Mouse (Mus musculus) erythroblast, embryonic 14.5 days (primary cell): ENCODE data around the gene Vamp1. TPM values are rescaled to one million over a fixed set of nuclear protein-coding genes. Genes with fewer than 3 reads are reported as not detected.

ENCODE experiments used
- H3K27me3 ChIP-seq: 2 replicates; pipeline ENCODE4 v1.6.1; 2012; ENCODE audit warnings: inconsistent platforms; ENCODE audit not compliant: control insufficient read depth
- H3K36me3 ChIP-seq: 2 replicates; pipeline ENCODE4 v1.6.1; 2012; ENCODE audit warnings: mild to moderate bottlenecking, inconsistent platforms; ENCODE audit not compliant: control insufficient read depth
- H3K4me1 ChIP-seq: 2 replicates; pipeline ENCODE4 v1.6.1; 2012; ENCODE audit warnings: inconsistent platforms; ENCODE audit not compliant: control insufficient read depth
- H3K4me3 ChIP-seq: replicated peaks from 2 replicates; pipeline ENCODE3; 2012; ENCODE audit warnings: moderate library complexity, mild to moderate bottlenecking, inconsistent platforms
- H3K9me3 ChIP-seq: 2 replicates; pipeline ENCODE4 v1.6.1; 2012; ENCODE audit warnings: low read length, inconsistent platforms, mixed read lengths; ENCODE audit not compliant: control insufficient read depth
- GATA1 ChIP-seq: IDR thresholded peaks from 2 replicates; pipeline ENCODE4 v1.6.1; 2012; ENCODE audit warnings: low read length, inconsistent platforms, mixed read lengths
- TAL1 ChIP-seq: IDR thresholded peaks from 3 replicates; pipeline ENCODE4 v1.6.1; 2012; ENCODE audit warnings: low read length, inconsistent platforms, mixed read lengths
- polyA plus RNA-seq: library from polyadenylated mRNA; stranded (reverse); fragments of >175 nt; gene quantifications from 2 replicates; pipeline ENCODE4 v1.2.3, GENCODE M21; 2012

Gene Vamp1
- polyA plus RNA-seq, 1 experiment: 0.14 TPM

GRCm38 (mm10) chr6:125236341-125236740 lies 21.0 kb downstream of the Vamp1 start:
- no peaks in the 10 kb centered on the region for H3K36me3 ChIP-seq
- no peaks in the 10 kb centered on the region for H3K27me3 ChIP-seq
- H3K4me3 ChIP-seq: no peak overlapping the region
- H3K9me3 ChIP-seq: no peaks in the 10 kb centered on the region
- TF ChIP-seq TAL1 (no peak), GATA1 (no peak)
- peaks cover 21% of the 10 kb centered on the region for H3K4me1 ChIP-seq

GRCm38 (mm10) chr6:125236782-125237181 lies 21.4 kb downstream of the Vamp1 start, which contains the start of gene Cd27:
Gene Cd27 (minus strand): TSS chr6:125237010.
- H3K27me3 ChIP-seq: no peaks in the 10 kb centered on the region
- no peak within 1 kb of the TSS for H3K4me3 ChIP-seq
- TF ChIP-seq TAL1 (no peak), GATA1 (no peak)
- H3K4me1 ChIP-seq: peaks cover 17% of the 10 kb centered on the region
- no peaks in the 10 kb centered on the region for H3K36me3 ChIP-seq
- H3K9me3 ChIP-seq: no peaks in the 10 kb centered on the region

GRCm38 (mm10) chr6:125237421-125237820 lies 22.1 kb downstream of the Vamp1 start:
- TF ChIP-seq GATA1: no peak
- no peak for TF ChIP-seq TAL1
- Histone ChIP-seq H3K4me3 (no peak overlapping the region), H3K27me3 (no peaks in the 10 kb centered on the region), H3K36me3 (no peaks in the 10 kb centered on the region), H3K4me1 (peaks cover 11% of the 10 kb centered on the region), H3K9me3 (no peaks in the 10 kb centered on the region)

DNA sequence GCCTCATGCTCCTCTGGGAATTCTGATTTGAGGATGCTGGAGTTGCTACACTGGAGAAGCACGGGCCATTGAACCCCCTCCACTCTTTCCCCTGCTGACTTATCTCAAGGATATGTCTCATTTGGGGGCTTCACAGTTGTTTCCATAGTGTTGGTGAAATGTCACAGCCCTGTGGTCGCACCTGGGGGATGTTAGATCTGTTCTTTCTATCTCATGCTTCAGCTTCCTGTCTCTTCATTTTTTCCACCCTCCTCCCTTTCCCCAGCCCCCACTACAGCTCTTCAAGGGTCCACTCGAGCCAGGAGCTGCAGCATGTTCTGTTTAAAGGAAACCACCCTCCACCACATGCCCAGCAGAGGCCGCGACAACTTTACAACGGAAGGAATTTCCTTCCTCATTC lies 23.0 kb downstream of the Vamp1 start:
- no peak for TF ChIP-seq TAL1
- TF ChIP-seq GATA1: no peak
- Histone ChIP-seq H3K27me3 (no peaks in the 10 kb centered on the region), H3K9me3 (no peaks in the 10 kb centered on the region), H3K4me3 (no peak overlapping the region), H3K36me3 (no peaks in the 10 kb centered on the region), H3K4me1 (peaks cover 2% of the 10 kb centered on the region; the same call in 1 of the 2 replicates)

DNA sequence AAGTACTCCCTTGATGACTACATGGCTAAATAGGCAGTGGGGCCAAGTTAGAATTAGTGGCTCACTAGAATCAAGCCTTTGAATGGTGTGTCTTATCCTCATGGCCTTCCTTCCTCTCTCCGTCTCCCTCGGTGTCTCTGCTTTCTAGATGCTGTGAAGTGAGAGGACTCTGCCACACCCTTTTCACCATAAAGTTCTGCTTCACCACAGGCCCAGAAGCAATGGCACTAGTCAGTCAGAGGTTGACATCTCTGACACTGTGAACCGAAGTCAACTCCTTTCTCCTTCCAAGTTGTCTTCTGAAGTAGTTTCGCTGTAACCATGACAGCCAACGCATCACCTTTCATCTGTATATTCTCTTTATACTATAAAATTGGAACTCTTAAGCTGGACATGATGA lies 24.2 kb downstream of the Vamp1 start:
- Histone ChIP-seq H3K4me3 (no peak overlapping the region), H3K27me3 (no peaks in the 10 kb centered on the region), H3K4me1 (no peaks in the 10 kb centered on the region), H3K36me3 (no peaks in the 10 kb centered on the region), H3K9me3 (no peaks in the 10 kb centered on the region)
- no peak for TF ChIP-seq TAL1
- TF ChIP-seq GATA1: no peak

GRCm38 (mm10) chr6:125240617-125241016 lies 25.3 kb downstream of the Vamp1 start:
- Histone ChIP-seq H3K36me3 (no peaks in the 10 kb centered on the region), H3K4me1 (no peaks in the 10 kb centered on the region), H3K27me3 (no peaks in the 10 kb centered on the region), H3K4me3 (no peak overlapping the region), H3K9me3 (no peaks in the 10 kb centered on the region)
- TF ChIP-seq GATA1 (no peak), TAL1 (no peak)

DNA sequence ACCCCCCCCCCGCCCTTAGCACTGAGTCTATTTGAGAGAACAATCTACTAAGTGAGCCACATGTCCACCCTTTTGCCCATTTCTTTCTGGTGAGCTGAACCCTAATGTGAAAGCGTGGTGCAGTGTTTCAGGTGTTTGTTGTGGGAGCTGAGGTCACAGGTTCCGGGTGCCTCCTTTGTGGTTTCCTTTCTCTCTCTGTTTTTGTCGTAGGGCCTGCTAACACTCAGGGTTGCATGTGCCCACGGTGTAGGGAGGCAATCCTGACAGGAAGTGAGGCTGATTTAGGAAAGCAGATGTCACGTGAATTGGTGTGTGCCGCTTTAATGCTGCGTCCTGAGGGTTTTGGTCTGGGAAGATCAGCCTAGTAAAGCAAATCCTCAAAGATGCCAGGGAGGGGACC lies 26.2 kb downstream of the Vamp1 start:
- TF ChIP-seq GATA1 (no peak), TAL1 (no peak)
- Histone ChIP-seq H3K27me3 (no peaks in the 10 kb centered on the region), H3K4me1 (no peaks in the 10 kb centered on the region), H3K9me3 (no peaks in the 10 kb centered on the region), H3K36me3 (no peaks in the 10 kb centered on the region), H3K4me3 (no peak overlapping the region)

GRCm38 (mm10) chr6:125244551-125244950 lies 29.2 kb downstream of the Vamp1 start:
- Histone ChIP-seq H3K9me3 (no peaks in the 10 kb centered on the region), H3K4me3 (no peak overlapping the region), H3K36me3 (no peaks in the 10 kb centered on the region), H3K27me3 (no peaks in the 10 kb centered on the region), H3K4me1 (no peaks in the 10 kb centered on the region)
- no peak for TF ChIP-seq GATA1
- no peak for TF ChIP-seq TAL1

DNA sequence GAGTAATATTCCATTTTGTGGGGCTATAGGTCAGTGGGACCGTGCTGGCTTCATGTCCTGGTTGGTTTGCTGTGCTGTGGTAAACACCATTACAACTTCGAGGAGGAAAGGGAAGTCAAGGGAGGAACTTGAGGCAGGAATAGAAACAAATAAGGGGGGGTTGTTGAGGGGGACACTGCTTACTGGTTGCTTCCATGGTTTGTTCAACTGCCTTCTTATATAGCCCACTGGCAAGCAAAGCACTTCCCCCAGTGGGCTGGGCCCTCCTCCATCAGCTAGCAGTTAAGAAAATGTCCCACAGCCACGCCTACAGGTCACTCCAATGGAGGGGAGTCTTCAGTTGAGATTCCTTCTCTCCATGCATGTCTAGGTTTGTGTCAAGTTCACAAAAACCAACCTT lies 36.9 kb downstream of the Vamp1 start:
- no peak overlapping the region for H3K4me3 ChIP-seq
- TF ChIP-seq GATA1: no peak
- TF ChIP-seq TAL1: no peak
- H3K9me3 ChIP-seq: no peaks in the 10 kb centered on the region
- H3K27me3 ChIP-seq: no peaks in the 10 kb centered on the region
- no peaks in the 10 kb centered on the region for H3K36me3 ChIP-seq
- peaks cover 2% of the 10 kb centered on the region; the same call in 1 of the 2 replicates for H3K4me1 ChIP-seq

- TF ChIP-seq GATA1 (no peak), TAL1 (no peak)
- Histone ChIP-seq H3K27me3 (no peaks in the 10 kb centered on the region), H3K4me3 (no peak overlapping the region), H3K9me3 (no peaks in the 10 kb centered on the region), H3K36me3 (no peaks in the 10 kb centered on the region), H3K4me1 (peaks cover 2% of the 10 kb centered on the region; the same call in 1 of the 2 replicates)
Measured at GRCm38 (mm10) chr6:125252711-125253110, 37.4 kb downstream of the Vamp1 start.
